Mouse (Mus musculus) heart, embryonic 14.5 days (tissue): ENCODE measurements around the gene Haus4. TPM values are rescaled to one million over a fixed set of nuclear protein-coding genes. Genes with fewer than 3 reads are reported as not detected.

Experiments used
- polyA plus RNA-seq: library from polyadenylated mRNA; unstranded; fragments of >200 nt; fragmentation: Nextera tagmentation; extraction: Ambion mirVana; gene quantifications from 2 replicates; pipeline ENCODE4 v1.2.1, GENCODE M21; 2014

The Haus4 gene
- polyA plus RNA-seq, 1 experiment from 2014 or later, result 36.1 TPM

Other genes starting within 250 kb of the Haus4 start
- gene Oxa1l, start 193.8 kb downstream of the Haus4 start, polyA plus RNA-seq, result 73.4 and 82.3 TPM in 2 replicates
- 10.0 and 10.9 TPM in 2 replicates for gene Slc7a7, start 136.8 kb downstream of the Haus4 start, polyA plus RNA-seq
- 266 and 307 TPM in 2 replicates for gene Mrpl52, start 127.7 kb downstream of the Haus4 start, polyA plus RNA-seq
- 100 and 115 TPM in 2 replicates for gene Mmp14, start 123.0 kb downstream of the Haus4 start, polyA plus RNA-seq
- gene Lrp10, start 90.5 kb downstream of the Haus4 start, polyA plus RNA-seq, result 40.6 and 47.8 TPM in 2 replicates
- 1.4 TPM in 2 replicates for gene Rem2, start 78.5 kb downstream of the Haus4 start, polyA plus RNA-seq
- gene Prmt5, start 37.1 kb downstream of the Haus4 start, polyA plus RNA-seq, result 55.9 and 56.0 TPM in 2 replicates
- gene Ajuba, start 22.9 kb upstream of the Haus4 start, polyA plus RNA-seq, result 22.4 and 25.4 TPM in 2 replicates
- 4.7 and 7.1 TPM in 2 replicates for gene 4931414P19Rik, start 51.4 kb upstream of the Haus4 start, polyA plus RNA-seq
- gene Psmb5, start 63.4 kb upstream of the Haus4 start, polyA plus RNA-seq, result 336 and 345 TPM in 2 replicates
- gene Psmb11, start 66.8 kb upstream of the Haus4 start, polyA plus RNA-seq, result not detected in 2 replicates
- gene Gm17606, start 86.3 kb upstream of the Haus4 start, polyA plus RNA-seq, result not detected in 2 replicates
- gene Cdh24, start 86.7 kb upstream of the Haus4 start, polyA plus RNA-seq, result 1.3 and 2.0 TPM in 2 replicates
- gene 1700123O20Rik, start 131.6 kb upstream of the Haus4 start, polyA plus RNA-seq, result 47.3 and 49.8 TPM in 2 replicates
- 69.1 and 81.1 TPM in 2 replicates for gene Acin1, start 132.3 kb upstream of the Haus4 start, polyA plus RNA-seq
- gene Gm29776, start 144.2 kb upstream of the Haus4 start, polyA plus RNA-seq, result 0.30 and 0.35 TPM in 2 replicates
- gene Cebpe, start 157.6 kb upstream of the Haus4 start, polyA plus RNA-seq, result not detected in 2 replicates
- 5.0 and 5.1 TPM in 2 replicates for gene Slc7a8, start 227.3 kb upstream of the Haus4 start, polyA plus RNA-seq